ENCODE assay signal across 8 mouse cellular contexts in the genomic region with DNA sequence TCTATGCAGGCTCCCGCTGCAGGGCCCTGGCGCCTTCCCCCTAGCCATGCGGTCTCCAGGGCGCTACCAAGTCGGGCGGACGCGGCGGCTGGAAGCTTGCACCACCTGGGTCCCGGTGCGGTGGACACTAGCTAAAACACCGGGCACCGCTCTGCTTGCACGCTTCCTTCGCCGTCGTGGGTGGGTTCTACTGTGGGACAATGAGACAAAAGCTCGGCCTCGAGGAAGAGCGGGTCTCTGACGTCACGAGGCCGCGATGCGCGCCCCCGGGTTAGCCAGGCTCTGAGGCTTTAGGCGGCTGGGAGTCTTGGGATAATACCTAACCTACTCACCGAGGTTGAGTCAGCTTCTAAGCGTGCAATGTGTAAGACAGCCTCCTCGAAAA. TPM values are rescaled to one million over a fixed set of nuclear protein-coding genes. Genes with fewer than 3 reads are reported as not detected.
DNase-seq lines count a peak whose midpoint lies in the region; ATAC-seq lines count a peak whose summit lies in the region.

No protein-coding gene starts in this region.

- peak overlapping the region; percentile 91 for H3K9ac ChIP-seq in heart, embryonic 13.5 days
- H3K9ac ChIP-seq in liver, embryonic 13.5 days, result peak overlapping the region; percentile 96

- WGBS in heart, embryonic 13.5 days, result under 1% methylated on average over 31 of the region's 31 CpGs
- 1% methylated on average over 30 of the region's 31 CpGs for WGBS in liver, embryonic 13.5 days (ENCODE audit: insufficient replicate concordance)

- H3K4me1 ChIP-seq in heart, embryonic 13.5 days, result peaks cover 21% of the 10 kb centered on the region
- H3K4me1 ChIP-seq in liver, embryonic 13.5 days (replicated peaks), result peaks cover 42% of the 10 kb centered on the region

- DNase-seq in spleen, adult 18-20 months, result peak; percentile 65 to 67
- no peak for DNase-seq in spleen, adult 12 weeks (ENCODE audit: low spot score)
- DNase-seq in embryo, embryonic 11 days, result peak; percentile 90
- DNase-seq in kidney, postnatal 25 days, result peak; percentile 62 to 79
- peak; percentile 48 for DNase-seq in liver, embryonic 13.5 days
- DNase-seq in neural tube, embryonic 10.5 days (ENCODE audit: extremely low spot score, low spot score), result peak; percentile 89
- DNase-seq in testis, postnatal 10 days (ENCODE audit: low spot score), result peak; percentile 75

- peak; percentile 39 for ATAC-seq in heart, embryonic 13.5 days (ENCODE audit: extremely low read depth, insufficient number of reproducible peaks, low FRiP score, low TSS enrichment)
- ATAC-seq in liver, embryonic 13.5 days (ENCODE audit: low read depth), result peak; percentile 37

- H3K36me3 ChIP-seq in heart, embryonic 13.5 days, result no peaks in the 10 kb centered on the region
- no peaks in the 10 kb centered on the region for H3K36me3 ChIP-seq in liver, embryonic 13.5 days

- peak overlapping the region; percentile 98 for H3K27ac ChIP-seq in heart, embryonic 13.5 days (replicated peaks)
- H3K27ac ChIP-seq in liver, embryonic 13.5 days, result peak overlapping the region; percentile 96

- H3K9me3 ChIP-seq in heart, embryonic 13.5 days, result no peaks in the 10 kb centered on the region
- no peaks in the 10 kb centered on the region for H3K9me3 ChIP-seq in liver, embryonic 13.5 days (replicated peaks)

- peak overlapping the region; percentile 97 for H3K4me3 ChIP-seq in heart, embryonic 13.5 days
- H3K4me3 ChIP-seq in liver, embryonic 13.5 days (replicated peaks), result peak overlapping the region; percentile 96

- H3K27me3 ChIP-seq in heart, embryonic 13.5 days (replicated peaks), result no peaks in the 10 kb centered on the region
- H3K27me3 ChIP-seq in liver, embryonic 13.5 days, result no peaks in the 10 kb centered on the region

- peak overlapping the region; percentile 94 for H3K4me2 ChIP-seq in heart, embryonic 13.5 days
- H3K4me2 ChIP-seq in liver, embryonic 13.5 days, result peak overlapping the region; percentile 84

RNA-seq across cellular contexts. Expression of a gene that starts 0.6 kb away (rescaled TPM):
- polyA plus RNA-seq in heart, embryonic 13.5 days (2015; fragmentation: Nextera tagmentation; extraction: Ambion mirVana), result 34.9 and 38.4 TPM in 2 replicates
- polyA plus RNA-seq in liver, embryonic 13.5 days (2015; fragmentation: Nextera tagmentation; extraction: Ambion mirVana), result 37.2 and 39.3 TPM in 2 replicates

RNA-seq across cellular contexts. Expression of a gene that starts 16.0 kb away (rescaled TPM):
- polyA plus RNA-seq in heart, embryonic 13.5 days (2015; fragmentation: Nextera tagmentation; extraction: Ambion mirVana), result 1.7 and 2.5 TPM in 2 replicates
- 0.75 and 1.1 TPM in 2 replicates for polyA plus RNA-seq in liver, embryonic 13.5 days (2015; fragmentation: Nextera tagmentation; extraction: Ambion mirVana)

RNA-seq across cellular contexts. Expression of a gene that starts 51.0 kb away (rescaled TPM):
- 30.8 and 34.1 TPM in 2 replicates for polyA plus RNA-seq in heart, embryonic 13.5 days (2015; fragmentation: Nextera tagmentation; extraction: Ambion mirVana)
- 36.0 and 45.5 TPM in 2 replicates for polyA plus RNA-seq in liver, embryonic 13.5 days (2015; fragmentation: Nextera tagmentation; extraction: Ambion mirVana)
